Mouse (Mus musculus): ENCODE measurements at regions not wholly inside any gene's neighbourhood (a gene's known extent, or its start where the extent isn't known, plus 50 kb on each side); places are given as distances from the start of the nearest gene placed in this dataset.
A peak's percentile ranks its signal among the peaks of the same experiment; 100 is the strongest.
"Not testable (repeated sequence)": the region's sequence is repeated elsewhere in the genome, so short reads cannot be mapped to it uniquely, and the experiment has no call there.

- DNase-seq (ENCODE audit: low spot score in 2 of 2) = no peak
These were observed 677.3 kb upstream of the Sorcs1 start for GRCm38 (mm10) chr19:51355701-51356100.

- DNase-seq (ENCODE audit: low spot score in 2 of 2) = no peak
These were observed 662.0 kb upstream of the Sorcs1 start for GRCm38 (mm10) chr19:51340491-51340890.

GRCm38 (mm10) chr19:51330010-51330409, 651.6 kb upstream of the Sorcs1 start:
- no peak for DNase-seq (ENCODE audit: low spot score in 2 of 2)

- DNase-seq (ENCODE audit: low spot score in 2 of 2) = no peak
These were observed 625.3 kb upstream of the Sorcs1 start for GRCm38 (mm10) chr19:51303708-51304107.

- DNase-seq (ENCODE audit: low spot score in 2 of 2) = not testable (repeated sequence)
These were observed 618.2 kb upstream of the Sorcs1 start for GRCm38 (mm10) chr19:51296631-51297030.

GRCm38 (mm10) chr19:51268978-51269556, 590.6 kb upstream of the Sorcs1 start:
- no peak for DNase-seq (ENCODE audit: low spot score in 2 of 2)

- no peak for DNase-seq (ENCODE audit: low spot score in 2 of 2)
These were observed 561.9 kb upstream of the Sorcs1 start for GRCm38 (mm10) chr19:51240295-51240864.

GRCm38 (mm10) chr19:51238181-51238523, 559.7 kb upstream of the Sorcs1 start:
- DNase-seq (ENCODE audit: low spot score in 2 of 2) = no peak

- DNase-seq (ENCODE audit: low spot score in 2 of 2) = no peak
These were observed 559.2 kb upstream of the Sorcs1 start for GRCm38 (mm10) chr19:51237509-51238180.

GRCm38 (mm10) chr19:51232525-51232924, 554.1 kb upstream of the Sorcs1 start:
- DNase-seq (ENCODE audit: low spot score in 2 of 2) = no peak

GRCm38 (mm10) chr19:51226932-51227331, 548.5 kb upstream of the Sorcs1 start:
- no peak for DNase-seq (ENCODE audit: low spot score in 2 of 2)

- peak; percentile 0 to 3 for DNase-seq (ENCODE audit: low spot score in 2 of 2)
These were observed 522.9 kb upstream of the Sorcs1 start for GRCm38 (mm10) chr19:51201391-51201790.

Data from urinary bladder, postnatal 36 days (tissue).